Mouse (Mus musculus): ENCODE results near the gene Trmo. TPM values are rescaled to one million over a fixed set of nuclear protein-coding genes. Genes with fewer than 3 reads are reported as not detected.
A peak's percentile ranks its signal among the peaks of the same experiment; 100 is the strongest.

Trmo gene
- polyA plus RNA-seq, 1 experiment, result 5.5 TPM

GRCm38 (mm10) chr4:46356351-46357133 is 32.7 kb downstream of the Trmo start:
- H3K4me1 ChIP-seq (ENCODE audit: control insufficient read depth, insufficient read depth, low read length), result no peaks in the 10 kb centered on the region
- peak; percentile 55 for DNase-seq
- TF ChIP-seq POLR2A (IDR thresholded peaks at IDR 0.05; ENCODE audit: borderline replicate concordance, extremely low read depth, low read depth, low read length) (no peak), CTCF (IDR thresholded peaks at IDR 0.05; ENCODE audit: insufficient read depth, low read length) (peak; percentile 67)
- WGBS, result 47% methylated on average over 12 of the region's 12 CpGs
- no peak overlapping the region for H3K4me3 ChIP-seq (replicated peaks; ENCODE audit: extremely low read depth, low read depth, low read length)

GRCm38 (mm10) chr4:46353045-46353444 is 36.2 kb downstream of the Trmo start:
- WGBS, result 24% methylated on average over 10 of the region's 10 CpGs
- TF ChIP-seq POLR2A (IDR thresholded peaks at IDR 0.05; ENCODE audit: borderline replicate concordance, extremely low read depth, low read depth, low read length) (no peak), CTCF (IDR thresholded peaks at IDR 0.05; ENCODE audit: insufficient read depth, low read length) (no peak)
- DNase-seq, result no peak
- Histone ChIP-seq H3K4me3 (replicated peaks; ENCODE audit: extremely low read depth, low read depth, low read length) (no peak overlapping the region), H3K4me1 (ENCODE audit: control insufficient read depth, insufficient read depth, low read length) (no peaks in the 10 kb centered on the region)

- no peaks in the 10 kb centered on the region for H3K4me1 ChIP-seq (ENCODE audit: control insufficient read depth, insufficient read depth, low read length)
- TF ChIP-seq CTCF (IDR thresholded peaks at IDR 0.05; ENCODE audit: insufficient read depth, low read length), result no peak
- no peak for TF ChIP-seq POLR2A (IDR thresholded peaks at IDR 0.05; ENCODE audit: borderline replicate concordance, extremely low read depth, low read depth, low read length)
- 50% methylated on average over 5 of the region's 5 CpGs for WGBS
Measured at GRCm38 (mm10) chr4:46349530-46349929, 39.7 kb downstream of the Trmo start.

GRCm38 (mm10) chr4:46348897-46349296 is 40.3 kb downstream of the Trmo start:
- TF ChIP-seq CTCF (IDR thresholded peaks at IDR 0.05; ENCODE audit: insufficient read depth, low read length) (no peak), POLR2A (IDR thresholded peaks at IDR 0.05; ENCODE audit: borderline replicate concordance, extremely low read depth, low read depth, low read length) (no peak)
- 25% methylated on average over 9 of the region's 9 CpGs for WGBS
- Histone ChIP-seq H3K4me1 (ENCODE audit: control insufficient read depth, insufficient read depth, low read length) (peaks cover 3% of the 10 kb centered on the region), H3K4me3 (replicated peaks; ENCODE audit: extremely low read depth, low read depth, low read length) (no peak overlapping the region)
- no peak for DNase-seq

More at GRCm38 (mm10) chr4:46349530-46349929, 39.7 kb downstream of the Trmo start:
- no peak for DNase-seq
- no peak overlapping the region for H3K4me3 ChIP-seq (replicated peaks; ENCODE audit: extremely low read depth, low read depth, low read length)

GRCm38 (mm10) chr4:46347580-46348515 is 41.4 kb downstream of the Trmo start:
- Histone ChIP-seq H3K4me1 (ENCODE audit: control insufficient read depth, insufficient read depth, low read length) (peaks cover 3% of the 10 kb centered on the region), H3K4me3 (replicated peaks; ENCODE audit: extremely low read depth, low read depth, low read length) (no peak overlapping the region)
- WGBS, result 6% methylated on average over 41 of the region's 41 CpGs
- TF ChIP-seq POLR2A (IDR thresholded peaks at IDR 0.05; ENCODE audit: borderline replicate concordance, extremely low read depth, low read depth, low read length) (no peak), CTCF (IDR thresholded peaks at IDR 0.05; ENCODE audit: insufficient read depth, low read length) (no peak)
- DNase-seq, result no peak

GRCm38 (mm10) chr4:46347141-46347540 is 42.1 kb downstream of the Trmo start:
- Histone ChIP-seq H3K4me3 (replicated peaks; ENCODE audit: extremely low read depth, low read depth, low read length) (no peak overlapping the region), H3K4me1 (ENCODE audit: control insufficient read depth, insufficient read depth, low read length) (peaks cover 3% of the 10 kb centered on the region)
- DNase-seq, result no peak
- WGBS, result 11% methylated on average over 4 of the region's 4 CpGs
- no peak for TF ChIP-seq POLR2A (IDR thresholded peaks at IDR 0.05; ENCODE audit: borderline replicate concordance, extremely low read depth, low read depth, low read length)
- TF ChIP-seq CTCF (IDR thresholded peaks at IDR 0.05; ENCODE audit: insufficient read depth, low read length), result no peak

- WGBS, result 23% methylated on average over 6 of the region's 6 CpGs
- DNase-seq, result no peak
- H3K4me3 ChIP-seq (replicated peaks; ENCODE audit: extremely low read depth, low read depth, low read length), result no peak overlapping the region
- no peak for TF ChIP-seq CTCF (IDR thresholded peaks at IDR 0.05; ENCODE audit: insufficient read depth, low read length)
- no peak for TF ChIP-seq POLR2A (IDR thresholded peaks at IDR 0.05; ENCODE audit: borderline replicate concordance, extremely low read depth, low read depth, low read length)
- peaks cover 3% of the 10 kb centered on the region for H3K4me1 ChIP-seq (ENCODE audit: control insufficient read depth, insufficient read depth, low read length)
Measured at GRCm38 (mm10) chr4:46346221-46346620, 43.0 kb downstream of the Trmo start.

- DNase-seq, result no peak
- Histone ChIP-seq H3K4me3 (replicated peaks; ENCODE audit: extremely low read depth, low read depth, low read length) (no peak overlapping the region), H3K4me1 (ENCODE audit: control insufficient read depth, insufficient read depth, low read length) (peaks cover 3% of the 10 kb centered on the region)
- TF ChIP-seq CTCF (IDR thresholded peaks at IDR 0.05; ENCODE audit: insufficient read depth, low read length), result no peak
- no peak for TF ChIP-seq POLR2A (IDR thresholded peaks at IDR 0.05; ENCODE audit: borderline replicate concordance, extremely low read depth, low read depth, low read length)
- WGBS, result 23% methylated on average over 3 of the region's 3 CpGs
Measured at GRCm38 (mm10) chr4:46345773-46346100, 43.5 kb downstream of the Trmo start.

GRCm38 (mm10) chr4:46345056-46345772 is 44.0 kb downstream of the Trmo start:
- no peak for TF ChIP-seq POLR2A (IDR thresholded peaks at IDR 0.05; ENCODE audit: borderline replicate concordance, extremely low read depth, low read depth, low read length)
- no peak for TF ChIP-seq CTCF (IDR thresholded peaks at IDR 0.05; ENCODE audit: insufficient read depth, low read length)
- H3K4me3 ChIP-seq (replicated peaks; ENCODE audit: extremely low read depth, low read depth, low read length), result no peak overlapping the region
- no peak for DNase-seq
- 6% methylated on average over 67 of the region's 67 CpGs for WGBS
- H3K4me1 ChIP-seq (ENCODE audit: control insufficient read depth, insufficient read depth, low read length), result peaks cover 3% of the 10 kb centered on the region

All from lung, adult 2 months (tissue).